Mouse (Mus musculus) cerebellum, adult 2 months (tissue): Measurements from ENCODE around the gene Prkag2. TPM values are rescaled to one million over a fixed set of nuclear protein-coding genes. Genes with fewer than 3 reads are reported as not detected.

Experiments
- DNase-seq, 2 experiments: peaks; one replicate each; pipeline ENCODE4 v3.0.0; 2021
- H3K27ac ChIP-seq: fragments of 200-500 bp; 2 replicates; pipeline ENCODE4 v1.5.1; 2012; ENCODE audit warnings: low read length, control low read depth, inconsistent platforms; ENCODE audit not compliant: insufficient read depth
- H3K27me3 ChIP-seq: fragments of 200-500 bp; 2 replicates; pipeline ENCODE4 v1.6.1; 2012; ENCODE audit warnings: inconsistent platforms, mild to moderate bottlenecking, low read length, moderate library complexity; ENCODE audit not compliant: control insufficient read depth, insufficient read depth
- H3K4me1 ChIP-seq: fragments of 200-500 bp; 2 replicates; pipeline ENCODE4 v1.6.1; 2011; ENCODE audit warnings: low read length; ENCODE audit not compliant: control insufficient read depth, insufficient read depth
- H3K4me3 ChIP-seq: fragments of 200-500 bp; replicated peaks from 2 replicates; pipeline ENCODE3; 2011; ENCODE audit warnings: mild to moderate bottlenecking, low read depth, low read length, control low read depth; ENCODE audit not compliant: insufficient read depth
- CTCF ChIP-seq: fragments of 200-500 bp; IDR thresholded peaks from 2 replicates; pipeline ENCODE4 v1.5.1; 2011; ENCODE audit warnings: low read depth, mild to moderate bottlenecking, control low read depth, low read length, moderate library complexity, borderline replicate concordance; ENCODE audit not compliant: insufficient read depth
- POLR2A ChIP-seq: fragments of 200-500 bp; IDR thresholded peaks from 2 replicates; pipeline ENCODE4 v1.6.1; 2011; ENCODE audit warnings: low read length, control low read depth, borderline replicate concordance; ENCODE audit not compliant: insufficient read depth
- WGBS: fragments of 180-500 bp; shearing (Covaris S2); methylation state at CpG from one replicate; pipeline ENCODE4 v1.1.7; 2018; 5-methylcytosine and 5-hydroxymethylcytosine counted together
- polyA plus RNA-seq: library from polyadenylated mRNA; depleted of rRNA; stranded (reverse); fragments of >200 nt; gene quantifications from 2 replicates; pipeline ENCODE4 v1.2.3, GENCODE M21; 2012

Gene Prkag2
- polyA plus RNA-seq, 1 experiment: 92.0 TPM

DNA sequence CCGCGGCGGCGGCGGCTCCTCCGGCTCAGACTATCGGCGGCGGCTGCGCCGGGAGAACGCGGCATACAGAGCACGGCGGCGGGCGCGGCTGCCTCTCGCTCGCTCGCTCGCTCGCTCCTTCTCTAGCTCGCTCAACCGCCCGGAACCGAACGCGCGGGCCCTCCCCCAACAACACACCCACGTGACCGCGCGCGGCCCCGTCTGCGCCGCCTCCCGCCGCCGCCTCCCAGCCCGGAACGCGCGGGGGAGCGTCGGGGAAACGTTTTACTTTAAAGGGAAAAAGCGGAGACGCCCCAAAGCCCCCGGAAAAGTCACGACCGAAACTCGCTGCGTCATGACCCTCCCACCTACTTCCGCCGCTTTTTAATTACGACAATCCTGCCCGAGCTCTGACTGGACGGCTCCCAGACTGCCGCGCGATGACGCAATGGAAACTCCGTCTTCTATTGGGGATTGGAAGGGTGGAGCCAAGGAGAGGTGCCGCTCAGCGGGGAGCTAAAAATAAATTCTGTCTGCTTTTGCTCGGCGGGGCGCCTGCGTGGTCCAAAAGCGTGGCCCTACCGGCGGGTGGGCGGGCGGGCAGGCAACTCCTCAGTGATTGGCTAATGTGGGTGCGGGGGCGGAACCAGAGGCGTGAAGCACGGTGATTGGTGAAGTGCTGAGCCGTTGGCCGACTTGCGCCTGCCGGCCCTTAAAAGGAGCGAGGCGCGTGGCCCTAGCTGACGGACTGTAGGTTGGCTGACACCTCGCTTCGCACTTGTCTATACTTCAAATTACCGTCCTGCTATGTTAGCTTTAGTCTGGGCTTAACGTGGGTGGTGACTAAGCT lies 258.0 kb downstream of the Prkag2 start, which contains the start of gene Rheb:
Gene Rheb (minus strand): TSS at position 351 of the 829 bp plus-strand sequence.
- WGBS: under 1% methylated on average over 92 of the region's 92 CpGs
- H3K4me1 ChIP-seq: peaks cover 8% of the 10 kb centered on the region; the same call in 1 of the 2 replicates
- peak; percentile 96 for TF ChIP-seq POLR2A
- TF ChIP-seq CTCF: no peak
- H3K4me3 ChIP-seq: peak within 1 kb of the TSS; percentile 95
- peak within 1 kb of the TSS; percentile 96 for H3K27ac ChIP-seq
- H3K27me3 ChIP-seq: no peaks in the 10 kb centered on the region
- peak; percentile 100 for DNase-seq

DNA sequence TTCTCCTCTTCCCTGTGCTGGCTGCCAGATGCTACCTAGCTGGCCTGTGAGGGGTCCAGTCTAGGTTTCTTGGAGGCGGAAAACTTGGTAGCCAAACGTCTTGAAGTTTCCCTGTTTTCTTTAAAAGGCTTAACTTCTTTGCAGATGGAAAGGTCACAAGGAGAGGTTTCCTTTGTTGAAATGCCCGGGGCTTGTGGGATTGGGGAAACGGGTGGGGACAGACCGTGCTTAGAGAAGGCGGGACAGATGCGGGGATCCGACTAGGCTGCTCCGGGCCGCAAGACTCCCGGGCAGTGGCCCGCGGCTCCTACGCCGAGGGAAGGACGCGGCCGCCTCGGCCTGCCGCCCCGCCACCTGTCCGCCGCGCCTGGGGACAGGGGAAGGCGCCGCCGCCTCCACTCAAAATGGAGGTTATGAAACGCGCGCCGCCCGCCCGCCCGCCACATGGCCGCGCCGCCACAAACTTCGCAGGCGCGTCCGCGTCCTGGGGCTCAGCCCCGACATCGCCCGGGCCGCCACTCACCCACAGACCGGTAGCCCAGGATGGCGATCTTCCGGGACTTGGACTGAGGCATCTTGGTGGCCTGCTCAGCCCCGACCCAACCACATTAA lies 258.7 kb downstream of the Prkag2 start:
- peak overlapping the region; percentile 96 for H3K27ac ChIP-seq
- H3K4me3 ChIP-seq: peak overlapping the region; percentile 95
- no peaks in the 10 kb centered on the region for H3K27me3 ChIP-seq
- under 1% methylated on average over 50 of the region's 50 CpGs for WGBS
- H3K4me1 ChIP-seq: peaks cover 9% of the 10 kb centered on the region; the same call in 1 of the 2 replicates
- TF ChIP-seq CTCF (no peak), POLR2A (no peak)
- DNase-seq: no peak

DNA sequence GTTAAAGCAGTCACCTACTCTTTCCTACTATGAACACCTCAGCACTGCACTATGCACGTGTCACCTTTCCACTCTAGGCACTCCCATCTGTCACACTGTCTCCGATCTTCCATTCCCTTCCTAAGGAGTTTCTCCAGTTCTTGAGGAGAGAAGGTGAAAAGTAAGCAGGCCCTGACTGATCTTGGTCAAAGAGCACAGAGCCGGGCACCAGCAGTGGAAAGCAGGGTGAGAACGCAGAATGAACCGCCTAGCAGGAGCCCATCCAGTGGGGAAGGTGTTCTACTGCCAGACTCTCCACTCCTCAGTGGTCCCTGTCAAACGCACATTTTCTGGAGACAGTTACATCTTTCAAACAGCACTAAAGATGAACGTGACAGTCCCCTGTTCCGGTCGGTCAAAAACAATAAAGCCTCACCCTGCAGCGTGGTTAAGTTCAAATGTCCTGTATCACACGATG lies 259.4 kb downstream of the Prkag2 start:
- Histone ChIP-seq H3K4me1 (peaks cover 9% of the 10 kb centered on the region; the same call in 1 of the 2 replicates), H3K27me3 (no peaks in the 10 kb centered on the region), H3K4me3 (peak overlapping the region; percentile 95), H3K27ac (peak overlapping the region; percentile 96; the same call in 1 of the 2 replicates)
- WGBS: under 1% methylated on average over 11 of the region's 11 CpGs
- DNase-seq: no peak
- TF ChIP-seq POLR2A: no peak
- no peak for TF ChIP-seq CTCF

DNA sequence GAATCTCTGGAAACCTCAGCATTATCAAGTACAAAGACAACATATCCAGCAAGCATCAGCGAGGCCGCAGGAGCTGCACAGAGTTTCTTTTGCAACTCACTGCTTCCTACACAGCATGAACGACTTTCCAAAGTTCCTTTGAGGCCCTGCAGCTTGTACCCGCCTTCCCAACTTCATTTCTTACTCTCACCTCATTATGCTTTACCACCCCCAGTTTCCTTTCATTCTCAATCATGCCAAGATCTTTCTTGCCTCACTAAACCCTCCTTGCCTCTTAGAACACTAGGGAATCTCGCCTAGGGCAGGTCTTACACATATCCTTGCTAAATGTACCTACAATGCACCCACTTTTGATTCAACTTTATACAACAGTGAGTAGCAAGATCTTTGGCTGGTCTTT lies 266.0 kb downstream of the Prkag2 start:
- WGBS: 63% methylated on average over 5 of the region's 5 CpGs
- no peak for DNase-seq
- no peak overlapping the region for H3K27ac ChIP-seq
- no peaks in the 10 kb centered on the region for H3K27me3 ChIP-seq
- TF ChIP-seq CTCF (no peak), POLR2A (no peak)
- H3K4me3 ChIP-seq: no peak overlapping the region
- peaks cover 6% of the 10 kb centered on the region; the same call in 1 of the 2 replicates for H3K4me1 ChIP-seq

DNA sequence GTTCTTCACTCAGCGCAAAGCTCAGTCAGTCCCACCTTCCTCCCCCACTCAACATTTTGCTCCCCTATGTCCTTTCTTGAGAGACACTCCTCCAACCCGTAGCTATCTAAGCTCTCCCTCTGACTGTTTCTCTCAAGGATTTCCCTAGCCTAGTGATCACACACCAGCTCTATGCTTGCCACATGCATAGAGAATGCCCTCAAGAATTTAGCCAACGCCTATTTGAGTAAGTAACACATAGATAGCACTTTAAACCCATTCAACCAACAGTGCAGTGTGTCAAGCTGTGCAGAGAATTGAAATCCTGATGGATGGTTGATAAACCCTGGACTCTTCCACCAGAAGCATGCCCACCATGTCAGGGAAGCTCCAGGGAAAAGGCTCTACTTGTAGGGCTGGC lies 268.5 kb downstream of the Prkag2 start:
- Histone ChIP-seq H3K4me1 (peaks cover 7% of the 10 kb centered on the region), H3K4me3 (no peak overlapping the region), H3K27me3 (no peaks in the 10 kb centered on the region), H3K27ac (no peak overlapping the region)
- WGBS: 79% methylated on average over 3 of the region's 3 CpGs
- no peak for TF ChIP-seq CTCF
- no peak for TF ChIP-seq POLR2A
- DNase-seq: no peak

DNA sequence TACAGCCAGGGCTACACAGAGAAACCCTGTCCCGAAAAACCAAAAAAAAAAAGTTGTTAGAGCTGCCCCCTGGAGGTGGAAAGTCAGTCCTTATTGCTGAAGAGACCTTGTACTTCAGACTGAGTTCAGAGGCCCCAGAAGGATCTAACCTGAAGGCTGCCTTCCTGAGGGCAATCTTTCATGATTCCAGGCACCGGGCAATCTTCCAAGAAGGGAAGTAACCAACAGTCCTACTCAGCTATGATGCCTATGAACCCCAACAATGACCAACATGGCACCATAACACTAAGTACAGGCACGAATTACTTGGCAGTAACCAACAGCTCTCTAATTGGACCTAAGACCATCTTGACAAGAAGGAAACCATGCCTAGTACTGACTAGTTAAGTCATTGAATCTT lies 272.0 kb downstream of the Prkag2 start:
- no peak for TF ChIP-seq POLR2A
- no peak for TF ChIP-seq CTCF
- peak in 1 of 2 experiments; percentile 27 for DNase-seq
- peaks cover 16% of the 10 kb centered on the region for H3K4me1 ChIP-seq
- no peak overlapping the region for H3K4me3 ChIP-seq
- H3K27me3 ChIP-seq: no peaks in the 10 kb centered on the region
- H3K27ac ChIP-seq: no peak overlapping the region
- 71% methylated on average over 3 of the region's 3 CpGs for WGBS

DNA sequence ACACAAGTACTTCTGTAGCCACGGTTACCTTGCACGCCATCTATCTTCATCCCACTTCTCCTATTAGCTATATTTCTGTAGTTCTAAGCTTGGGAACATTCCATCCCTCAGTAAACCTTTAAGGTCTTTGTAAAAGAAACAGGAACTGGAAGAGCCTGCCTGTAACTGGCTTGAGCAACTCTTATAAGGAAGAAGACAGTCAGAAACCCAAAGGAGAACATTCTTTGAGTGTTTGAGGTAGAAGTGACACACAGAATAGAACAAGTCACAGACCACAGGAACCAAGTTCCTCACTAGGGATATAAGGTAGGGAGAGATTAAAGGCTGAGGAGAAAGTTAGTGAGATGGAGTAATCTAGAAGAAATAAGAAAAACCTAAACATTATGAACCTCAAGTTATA lies 273.3 kb downstream of the Prkag2 start:
- DNase-seq: no peak

More for the DNA sequence above, 273.3 kb downstream of the Prkag2 start:
- WGBS: 83% methylated on average over 2 of the region's 2 CpGs
- Histone ChIP-seq H3K4me3 (no peak overlapping the region), H3K27me3 (no peaks in the 10 kb centered on the region), H3K27ac (no peak overlapping the region), H3K4me1 (peaks cover 16% of the 10 kb centered on the region)
- TF ChIP-seq CTCF: no peak
- no peak for TF ChIP-seq POLR2A
